Mouse (Mus musculus): ENCODE measurements around the gene Slc2a4. TPM values are rescaled to one million over a fixed set of nuclear protein-coding genes. Genes with fewer than 3 reads are reported as not detected.
A peak's percentile ranks its signal among the peaks of the same experiment; 100 is the strongest.

Gene Slc2a4
- total and polyA plus RNA-seq, 2 experiments from 2014 or later, result 6.1 to 12.8 TPM

GRCm38 (mm10) chr11:69912716-69913530, 35.1 kb downstream of the Slc2a4 start:
- Histone ChIP-seq H3K9ac (replicated peaks; ENCODE audit: low read length) (peak overlapping the region; percentile 93; the same call in 1 of the 2 replicates), H3K4me3 (ENCODE audit: low read length) (peak overlapping the region; percentile 84), H3K4me2 (ENCODE audit: low read depth, low read length) (peak overlapping the region; percentile 97), H3K9me3 (ENCODE audit: low read length) (no peaks in the 10 kb centered on the region), H3K36me3 (ENCODE audit: insufficient read depth, low read length) (peaks cover 70% of the 10 kb centered on the region), H3K4me1 (ENCODE audit: insufficient read depth, low read length) (peaks cover 8% of the 10 kb centered on the region; the same call in 1 of the 2 replicates), H3K27ac (peak overlapping the region; percentile 91; the same call in 1 of the 2 replicates), H3K27me3 (ENCODE audit: insufficient read depth, low read length) (no peaks in the 10 kb centered on the region)
- 80% methylated on average over 15 of the region's 15 CpGs for WGBS
- DNase-seq (ENCODE audit: low spot score), result no peak
- no peak for TF ChIP-seq CTCF (IDR thresholded peaks at IDR 0.05; ENCODE audit: low read depth)
- ATAC-seq, result no peak

- TF ChIP-seq CTCF (IDR thresholded peaks at IDR 0.05; ENCODE audit: low read depth), result no peak
- no peak overlapping the region for H3K27ac ChIP-seq
- H3K4me2 ChIP-seq (ENCODE audit: low read depth, low read length), result no peak overlapping the region
- H3K4me1 ChIP-seq (ENCODE audit: insufficient read depth, low read length), result peaks cover 8% of the 10 kb centered on the region; the same call in 1 of the 2 replicates
- 96% methylated on average over 6 of the region's 6 CpGs for WGBS
- no peak for ATAC-seq
- H3K9me3 ChIP-seq (ENCODE audit: low read length), result no peaks in the 10 kb centered on the region
- no peak overlapping the region for H3K9ac ChIP-seq (replicated peaks; ENCODE audit: low read length)
- H3K27me3 ChIP-seq (ENCODE audit: insufficient read depth, low read length), result no peaks in the 10 kb centered on the region
- H3K4me3 ChIP-seq (ENCODE audit: low read length), result no peak overlapping the region
- H3K36me3 ChIP-seq (ENCODE audit: insufficient read depth, low read length), result peaks cover 70% of the 10 kb centered on the region
- no peak for DNase-seq (ENCODE audit: low spot score)
Measured at GRCm38 (mm10) chr11:69911701-69912100, 36.3 kb downstream of the Slc2a4 start.

GRCm38 (mm10) chr11:69910781-69911560, 37.0 kb downstream of the Slc2a4 start:
- WGBS, result 93% methylated on average over 17 of the region's 17 CpGs
- no peak overlapping the region for H3K9ac ChIP-seq (replicated peaks; ENCODE audit: low read length)
- no peak overlapping the region for H3K4me2 ChIP-seq (ENCODE audit: low read depth, low read length)
- H3K27me3 ChIP-seq (ENCODE audit: insufficient read depth, low read length), result no peaks in the 10 kb centered on the region
- peaks cover 8% of the 10 kb centered on the region; the same call in 1 of the 2 replicates for H3K4me1 ChIP-seq (ENCODE audit: insufficient read depth, low read length)
- ATAC-seq (no peak), DNase-seq (ENCODE audit: low spot score) (no peak)
- no peak for TF ChIP-seq CTCF (IDR thresholded peaks at IDR 0.05; ENCODE audit: low read depth)
- H3K27ac ChIP-seq, result no peak overlapping the region
- H3K36me3 ChIP-seq (ENCODE audit: insufficient read depth, low read length), result peaks cover 72% of the 10 kb centered on the region
- no peaks in the 10 kb centered on the region for H3K9me3 ChIP-seq (ENCODE audit: low read length)
- H3K4me3 ChIP-seq (ENCODE audit: low read length), result no peak overlapping the region

- H3K9ac ChIP-seq (replicated peaks; ENCODE audit: low read length), result no peak overlapping the region
- ATAC-seq (no peak), DNase-seq (ENCODE audit: low spot score) (no peak)
- no peak overlapping the region for H3K27ac ChIP-seq
- H3K4me3 ChIP-seq (ENCODE audit: low read length), result no peak overlapping the region
- TF ChIP-seq CTCF (IDR thresholded peaks at IDR 0.05; ENCODE audit: low read depth), result no peak
- no peaks in the 10 kb centered on the region for H3K9me3 ChIP-seq (ENCODE audit: low read length)
- H3K27me3 ChIP-seq (ENCODE audit: insufficient read depth, low read length), result no peaks in the 10 kb centered on the region
- H3K4me1 ChIP-seq (ENCODE audit: insufficient read depth, low read length), result peaks cover 8% of the 10 kb centered on the region; the same call in 1 of the 2 replicates
- no peak overlapping the region for H3K4me2 ChIP-seq (ENCODE audit: low read depth, low read length)
- 97% methylated on average over 8 of the region's 8 CpGs for WGBS
- H3K36me3 ChIP-seq (ENCODE audit: insufficient read depth, low read length), result peaks cover 74% of the 10 kb centered on the region
Measured at GRCm38 (mm10) chr11:69910177-69910576, 37.8 kb downstream of the Slc2a4 start.

- H3K9ac ChIP-seq (replicated peaks; ENCODE audit: low read length), result no peak overlapping the region
- TF ChIP-seq CTCF (IDR thresholded peaks at IDR 0.05; ENCODE audit: low read depth), result no peak
- ATAC-seq, result no peak
- H3K27me3 ChIP-seq (ENCODE audit: insufficient read depth, low read length), result no peaks in the 10 kb centered on the region
- no peak overlapping the region for H3K4me2 ChIP-seq (ENCODE audit: low read depth, low read length)
- no peak overlapping the region for H3K27ac ChIP-seq
- H3K36me3 ChIP-seq (ENCODE audit: insufficient read depth, low read length), result peaks cover 78% of the 10 kb centered on the region
- H3K9me3 ChIP-seq (ENCODE audit: low read length), result no peaks in the 10 kb centered on the region
- no peak for DNase-seq (ENCODE audit: low spot score)
- peaks cover 3% of the 10 kb centered on the region; the same call in 1 of the 2 replicates for H3K4me1 ChIP-seq (ENCODE audit: insufficient read depth, low read length)
- WGBS, result 90% methylated on average over 5 of the region's 5 CpGs
- no peak overlapping the region for H3K4me3 ChIP-seq (ENCODE audit: low read length)
Measured at GRCm38 (mm10) chr11:69909174-69909573, 38.8 kb downstream of the Slc2a4 start.

GRCm38 (mm10) chr11:69908645-69909044, 39.3 kb downstream of the Slc2a4 start:
- Histone ChIP-seq H3K27me3 (ENCODE audit: insufficient read depth, low read length) (no peaks in the 10 kb centered on the region), H3K4me2 (ENCODE audit: low read depth, low read length) (no peak overlapping the region), H3K9me3 (ENCODE audit: low read length) (no peaks in the 10 kb centered on the region), H3K27ac (no peak overlapping the region), H3K36me3 (ENCODE audit: insufficient read depth, low read length) (peaks cover 83% of the 10 kb centered on the region), H3K9ac (replicated peaks; ENCODE audit: low read length) (no peak overlapping the region), H3K4me1 (ENCODE audit: insufficient read depth, low read length) (peaks cover 3% of the 10 kb centered on the region; the same call in 1 of the 2 replicates), H3K4me3 (ENCODE audit: low read length) (no peak overlapping the region)
- TF ChIP-seq CTCF (IDR thresholded peaks at IDR 0.05; ENCODE audit: low read depth), result no peak
- 92% methylated on average over 11 of the region's 11 CpGs for WGBS
- ATAC-seq (no peak), DNase-seq (ENCODE audit: low spot score) (no peak)

All from hindbrain, postnatal 0 days (tissue).